Mouse (Mus musculus) MEL (cell line): ENCODE data around the gene Six1.
"Not testable (repeated sequence)": the region's sequence is repeated elsewhere in the genome, so short reads cannot be mapped to it uniquely, and the experiment has no call there.

Experiments
- CTCF ChIP-seq, 3 experiments: IDR thresholded peaks in 2 of 3; conservative IDR thresholded peaks in 1 of 3; 2 replicates each; pipeline ENCODE4 v1.5.1; 2011 to 2012; ENCODE audit warnings: low read length in 3 of 3, low read depth in 2 of 3, mild to moderate bottlenecking in 2 of 3, improper control_type of control experiment in 1 of 3, inconsistent platforms in 1 of 3, mixed read lengths in 1 of 3, moderate library complexity in 1 of 3; ENCODE audit not compliant: control insufficient read depth in 1 of 3, insufficient read depth in 1 of 3, poor library complexity in 1 of 3, severe bottlenecking in 1 of 3
- MAFK ChIP-seq: IDR thresholded peaks from 2 replicates; pipeline ENCODE4 v1.6.1; 2011; ENCODE audit warnings: low read depth, mild to moderate bottlenecking, low read length, improper control_type of control experiment, borderline replicate concordance
- POLR2A ChIP-seq, 2 experiments: IDR thresholded peaks; 2 replicates each; pipeline ENCODE4 v1.6.1; 2011 to 2012; ENCODE audit warnings: low read length in 2 of 2, mild to moderate bottlenecking in 2 of 2, control low read depth in 1 of 2, improper control_type of control experiment in 1 of 2, low read depth in 1 of 2, moderate library complexity in 1 of 2; ENCODE audit not compliant: control insufficient read depth in 1 of 2, insufficient read depth in 1 of 2, poor library complexity in 1 of 2

GRCm38 (mm10) chr12:73096177-73096576 is 42.5 kb upstream of the Six1 start:
- TF ChIP-seq CTCF (IDR thresholded peaks at IDR 0.05 in 2 of 3, conservative IDR thresholded peaks at IDR 0.05 in 1 of 3; ENCODE audit: control insufficient read depth in 1 of 3, insufficient read depth in 1 of 3, low read depth in 2 of 3, low read length in 3 of 3, poor library complexity in 1 of 3, severe bottlenecking in 1 of 3); MAFK; POLR2A (IDR thresholded peaks at IDR 0.05; ENCODE audit: control insufficient read depth in 1 of 2, insufficient read depth in 1 of 2, low read depth in 1 of 2, low read length in 2 of 2, poor library complexity in 1 of 2): not testable (repeated sequence)
